Mouse (Mus musculus): ENCODE data around the gene Stxbp1.

GRCm38 (mm10) chr2:32869721-32870274, 22.8 kb upstream of the Stxbp1 start:
- no peak for TF ChIP-seq CTCF (IDR thresholded peaks at IDR 0.05; ENCODE audit: low read depth)
- TF ChIP-seq EP300 (IDR thresholded peaks at IDR 0.05; ENCODE audit: low read depth), result no peak

Measured in heart, postnatal 0 days (tissue).